Mouse (Mus musculus) adrenal gland, postnatal 4 days (tissue): Measurements from ENCODE around the gene 4930583I09Rik. TPM values are rescaled to one million over a fixed set of nuclear protein-coding genes. Genes with fewer than 3 reads are reported as not detected.

Source experiments
- DNase-seq, 2 experiments: peaks; one replicate each; pipeline ENCODE4 v3.0.0; 2021 to 2022; ENCODE audit warnings: low spot score in 2 of 2, mixed read lengths in 2 of 2
- total RNA-seq, 2 experiments: library from RNA; stranded (reverse); gene quantifications; 2 replicates each; pipeline ENCODE4 v1.2.3; 2021

Gene 4930583I09Rik
- total RNA-seq, 2 experiments from 2014 or later, result not detected

GRCm38 (mm10) chr17:64802168-64802955, 33.5 kb downstream of the 4930583I09Rik start:
- DNase-seq, result no peak

- DNase-seq, result no peak
Observed at GRCm38 (mm10) chr17:64792623-64793022, 43.2 kb downstream of the 4930583I09Rik start.

GRCm38 (mm10) chr17:64792076-64792475, 43.8 kb downstream of the 4930583I09Rik start:
- DNase-seq, result no peak

GRCm38 (mm10) chr17:64789175-64789574, 46.7 kb downstream of the 4930583I09Rik start:
- DNase-seq, result no peak

- no peak for DNase-seq
Observed at GRCm38 (mm10) chr17:64788301-64788700, 47.6 kb downstream of the 4930583I09Rik start.

- no peak for DNase-seq
Observed at GRCm38 (mm10) chr17:64785961-64786360, 49.9 kb downstream of the 4930583I09Rik start.

Other genes with a start within 250 kb of the 4930583I09Rik start
- 100 to 1,000 TPM; 118 to 124 TPM for gene Man2a1, start 235.3 kb downstream of the 4930583I09Rik start, total RNA-seq